Mouse (Mus musculus): ENCODE data around the gene Plppr2.

DNA sequence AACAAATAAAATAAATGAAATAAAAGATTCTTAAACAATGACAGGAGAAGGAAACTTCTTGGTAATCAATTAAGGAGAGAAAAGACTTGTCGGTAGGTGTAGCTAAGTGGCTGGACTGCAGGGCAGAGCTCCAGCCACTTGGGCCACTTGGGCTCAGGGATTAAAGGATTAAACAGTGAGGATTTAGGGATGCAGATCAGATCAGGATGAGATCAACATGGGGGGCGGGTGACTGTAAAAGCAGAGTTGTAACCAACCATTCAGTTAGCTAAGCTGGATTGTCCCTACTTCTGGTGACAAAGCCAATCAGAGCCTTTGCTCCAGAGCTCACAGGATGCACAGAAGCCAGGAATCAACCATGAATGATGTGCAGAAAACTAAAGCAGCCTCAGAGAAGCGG lies 47.1 kb downstream of the Plppr2 start:
- TF ChIP-seq CTCF (IDR thresholded peaks at IDR 0.05; ENCODE audit: low read depth) (no peak), EP300 (IDR thresholded peaks at IDR 0.05; ENCODE audit: low read depth) (no peak)

Data from liver, postnatal 0 days (tissue).